Comparison of ENCODE assay signal across 23 mouse cellular contexts in genomic region chr4:114845622-114846021, GRCm38 (mm10). TPM values are rescaled to one million over a fixed set of nuclear protein-coding genes. Genes with fewer than 3 reads are reported as not detected.
"Had no signal": no experiment of that assay in that cellular context is flagged by ENCODE, and none has a peak within 500 bp of the region (broad histone marks: within the 10 kb centered on the region; RNA-seq: fewer than 3 reads in every experiment).

No protein-coding gene starts in this region.

- H3K27ac ChIP-seq: liver, embryonic 15.5 days; lung, embryonic 15.5 days; macrophage; midbrain, embryonic 12.5 days; neural tube, embryonic 12.5 days; stomach, embryonic 15.5 days; stomach, postnatal 0 days had no signal

- H3K9ac ChIP-seq: liver, embryonic 15.5 days; liver, postnatal 0 days; lung, embryonic 15.5 days; midbrain, embryonic 12.5 days; neural tube, embryonic 12.5 days; stomach, embryonic 15.5 days had no signal

- H3K4me1 ChIP-seq: liver, embryonic 15.5 days; megakaryocyte, embryonic 14.5 days had no signal

- ATAC-seq: liver, postnatal 0 days; lung, postnatal 0 days; midbrain, embryonic 16.5 days had no signal

- H3K36me3 ChIP-seq: liver, embryonic 15.5 days; lung, embryonic 15.5 days; midbrain, embryonic 12.5 days; neural tube, embryonic 12.5 days; stomach, embryonic 15.5 days had no signal

- DNase-seq: liver, postnatal 0 days; lung, adult 2 months; lung, postnatal 14 days; lung, postnatal 36 days; midbrain, embryonic 14.5 days; right cerebral cortex, postnatal 14 days; thymus, adult 2 months; thymus, postnatal 25 days; thymus, postnatal 4 days had no signal

- H3K4me2 ChIP-seq: liver, embryonic 15.5 days; lung, embryonic 15.5 days; midbrain, embryonic 12.5 days; neural tube, embryonic 12.5 days; stomach, embryonic 15.5 days had no signal

- H3K4me3 ChIP-seq: liver, embryonic 15.5 days; lung, embryonic 15.5 days; megakaryocyte, embryonic 14.5 days; midbrain, embryonic 12.5 days; neural tube, embryonic 12.5 days; stomach, embryonic 15.5 days had no signal

- H3K9me3 ChIP-seq: liver, embryonic 15.5 days; lung, embryonic 15.5 days; midbrain, embryonic 12.5 days; stomach, embryonic 15.5 days had no signal

RNA-seq across cellular contexts. Expression of gene Gm12830, which starts 24.1 kb away (rescaled TPM):
- polyA plus RNA-seq: liver, embryonic 15.5 days; liver, postnatal 0 days; lung, adult 2 months; lung, embryonic 15.5 days; lung, postnatal 0 days; macrophage; midbrain, embryonic 12.5 days; midbrain, embryonic 14.5 days; midbrain, embryonic 16.5 days; neural tube, embryonic 12.5 days; neural tube, embryonic 14.5 days; spleen, adult 2 months; stomach, embryonic 15.5 days; stomach, postnatal 0 days; testis, adult 2 months; thymus, adult 2 months; urinary bladder, adult 2 months had no signal
